Mouse (Mus musculus) intestine, embryonic 14.5 days (tissue): ENCODE data around the gene Mapk8ip1. TPM values are rescaled to one million over a fixed set of nuclear protein-coding genes. Genes with fewer than 3 reads are reported as not detected.

Source experiments
- ATAC-seq: fragments of 200-750 bp; cut with Nextera tagmentation; replicated peaks from 2 replicates; pipeline ENCODE4 v1.8.0; 2017; ENCODE audit warnings: low read depth, moderate number of reproducible peaks, moderate TSS enrichment, moderate library complexity; ENCODE audit not compliant: low FRiP score, low TSS enrichment
- DNase-seq: peaks from one replicate; pipeline ENCODE4 v3.0.0-alpha.2; 2018; ENCODE audit warnings: low spot score
- H3K27ac ChIP-seq: fragments of 300-500 bp; sonication (generic); 2 replicates; pipeline ENCODE4 v1.5.1; 2014; ENCODE audit warnings: low read depth, mild to moderate bottlenecking, control low read depth
- H3K27me3 ChIP-seq: fragments of 300-500 bp; sonication (generic); replicated peaks from 2 replicates; pipeline ENCODE4 v1.6.1; 2014; ENCODE audit warnings: low read length, control low read depth; ENCODE audit not compliant: control insufficient read depth, insufficient read depth
- H3K36me3 ChIP-seq: fragments of 300-500 bp; sonication (generic); 2 replicates; pipeline ENCODE4 v1.6.1; 2014; ENCODE audit warnings: low read length, control low read depth; ENCODE audit not compliant: control insufficient read depth, insufficient read depth
- H3K4me1 ChIP-seq: fragments of 300-500 bp; sonication (generic); replicated peaks from 2 replicates; pipeline ENCODE4 v1.6.1; 2014; ENCODE audit warnings: low read length, control low read depth, mixed read lengths; ENCODE audit not compliant: control insufficient read depth, insufficient read depth
- H3K4me2 ChIP-seq: fragments of 300-500 bp; sonication (generic); 2 replicates; pipeline ENCODE4 v1.6.1; 2014; ENCODE audit warnings: low read length
- H3K4me3 ChIP-seq: fragments of 300-500 bp; sonication (generic); 2 replicates; pipeline ENCODE4 v1.5.1; 2014; ENCODE audit warnings: low read depth, low read length, control low read depth, mixed read lengths
- H3K9ac ChIP-seq: fragments of 300-500 bp; sonication (generic); 2 replicates; pipeline ENCODE4 v1.6.1; 2014; ENCODE audit warnings: mild to moderate bottlenecking, low read length
- H3K9me3 ChIP-seq: fragments of 300-500 bp; sonication (generic); 2 replicates; pipeline ENCODE4 v1.6.1; 2016; ENCODE audit warnings: low read length, control low read depth; ENCODE audit not compliant: control insufficient read depth
- WGBS: fragments of 180-500 bp; shearing (Covaris S2); extraction: QIAGEN DNeasy Blood & Tissue Kit; methylation state at CpG from one replicate; pipeline ENCODE4 v1.1.7; 2014; 5-methylcytosine and 5-hydroxymethylcytosine counted together
- polyA plus RNA-seq: library from polyadenylated mRNA; unstranded; fragments of >200 nt; fragmentation: Nextera tagmentation; extraction: Ambion mirVana; gene quantifications from 2 replicates; pipeline ENCODE4 v1.2.1, GENCODE M21; 2014

The Mapk8ip1 gene
- polyA plus RNA-seq, 1 experiment from 2014 or later: 11.8 TPM

DNA sequence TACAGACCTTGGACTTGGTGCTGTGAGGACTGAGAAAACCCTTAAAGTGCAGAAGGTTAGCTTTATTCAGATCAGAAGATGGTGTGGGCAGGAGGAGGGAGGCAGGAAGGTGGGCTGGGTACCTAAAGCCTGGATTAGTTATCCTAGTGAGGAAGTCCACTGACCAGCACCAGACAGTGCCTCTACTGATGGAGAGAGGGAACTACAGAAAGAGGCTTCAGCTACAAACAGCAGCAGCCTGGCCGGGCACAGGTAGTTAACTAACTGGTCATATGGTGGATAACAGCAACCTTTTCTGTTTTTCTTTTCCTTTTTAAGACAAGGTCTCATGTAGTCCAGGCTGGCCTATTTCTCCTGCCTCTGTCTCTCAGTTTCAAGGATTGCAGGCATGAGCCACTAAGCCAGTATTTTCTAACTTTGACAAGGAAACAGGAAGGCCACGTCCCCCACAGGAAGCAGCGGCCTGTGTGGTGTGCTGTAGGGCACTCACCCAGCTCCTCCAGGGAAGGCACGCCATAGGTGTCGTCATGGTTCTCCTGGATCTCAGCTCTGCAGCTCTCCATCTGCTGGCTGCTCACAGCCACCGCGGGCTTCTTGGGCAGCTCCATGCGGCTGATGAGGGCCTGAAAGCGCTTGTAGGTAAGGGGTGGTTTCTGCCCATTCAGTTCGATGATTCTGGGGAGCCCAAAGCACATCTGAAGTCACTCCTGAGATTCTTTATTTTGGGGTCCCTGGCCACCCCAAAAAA, 21.5 kb upstream of the Mapk8ip1 start:
- H3K9me3 ChIP-seq: no peaks in the 10 kb centered on the region
- H3K4me3 ChIP-seq: no peak overlapping the region
- WGBS: 66% methylated on average over 10 of the region's 10 CpGs
- H3K27ac ChIP-seq: no peak overlapping the region
- no peak overlapping the region for H3K9ac ChIP-seq
- ATAC-seq (no peak), DNase-seq (no peak)
- peaks cover 6% of the 10 kb centered on the region for H3K4me1 ChIP-seq
- no peaks in the 10 kb centered on the region for H3K27me3 ChIP-seq
- H3K36me3 ChIP-seq: peaks cover 76% of the 10 kb centered on the region
- no peak overlapping the region for H3K4me2 ChIP-seq

DNA sequence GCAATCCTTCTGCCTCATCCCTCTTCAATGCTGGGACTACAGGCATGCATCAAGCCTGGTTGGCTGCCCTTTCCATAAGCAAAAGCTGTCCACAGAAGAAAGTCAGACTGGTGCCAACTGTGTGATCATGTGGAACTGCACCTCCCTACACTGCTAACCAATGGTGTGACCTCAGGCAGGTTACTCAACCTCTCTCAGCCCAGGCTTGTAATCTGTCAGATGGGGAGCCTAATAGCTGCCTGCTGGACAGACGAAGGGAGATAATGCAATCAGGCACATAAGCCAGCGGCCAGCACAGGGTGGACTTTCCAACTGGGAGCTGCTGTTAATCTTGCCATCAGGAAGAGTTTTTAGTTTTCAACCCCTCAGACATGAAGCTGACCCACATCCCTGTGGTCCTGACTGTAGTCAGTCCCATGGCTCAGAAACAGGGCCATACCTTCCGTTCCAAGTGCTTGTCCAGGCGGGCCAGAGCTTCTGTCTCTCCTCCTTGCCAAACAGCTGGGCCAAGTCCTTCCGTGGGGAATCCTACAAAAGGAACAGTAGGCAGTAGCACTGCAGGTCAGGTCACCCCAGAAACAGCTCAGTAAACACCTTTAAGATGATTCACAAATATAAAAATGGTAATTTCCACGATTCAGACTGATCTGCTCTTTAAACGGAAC, 20.8 kb upstream of the Mapk8ip1 start:
- ATAC-seq: no peak
- Histone ChIP-seq H3K27ac (no peak overlapping the region), H3K36me3 (peaks cover 79% of the 10 kb centered on the region), H3K4me2 (no peak overlapping the region), H3K9me3 (no peaks in the 10 kb centered on the region), H3K4me1 (peaks cover 3% of the 10 kb centered on the region), H3K9ac (no peak overlapping the region), H3K27me3 (no peaks in the 10 kb centered on the region), H3K4me3 (no peak overlapping the region)
- WGBS: 95% methylated on average over 7 of the region's 7 CpGs
- no peak for DNase-seq

DNA sequence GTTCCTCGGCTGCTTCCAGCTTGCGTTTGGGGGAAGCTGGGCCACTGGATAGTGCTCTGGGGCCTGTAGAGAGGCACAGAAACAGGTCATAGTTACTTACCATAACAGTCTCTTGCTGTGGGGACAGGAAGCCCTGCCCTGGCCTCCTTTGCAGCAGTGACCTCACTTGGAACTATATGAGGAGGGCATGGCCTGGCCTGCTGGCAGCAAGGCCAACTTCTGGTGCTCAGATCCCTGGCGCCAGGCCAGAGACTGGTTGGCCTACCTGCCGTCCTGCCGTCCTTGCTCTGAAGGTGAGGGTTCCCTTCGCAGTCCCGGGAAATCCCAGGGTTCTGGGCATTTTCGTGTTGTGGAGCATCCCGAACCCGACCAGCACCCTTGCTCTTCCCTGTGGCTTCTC, 10.6 kb upstream of the Mapk8ip1 start:
- no peaks in the 10 kb centered on the region for H3K27me3 ChIP-seq
- H3K4me1 ChIP-seq: no peaks in the 10 kb centered on the region
- no peaks in the 10 kb centered on the region for H3K9me3 ChIP-seq
- no peak overlapping the region for H3K9ac ChIP-seq
- peaks cover 90% of the 10 kb centered on the region for H3K36me3 ChIP-seq
- no peak overlapping the region for H3K4me2 ChIP-seq
- H3K4me3 ChIP-seq: no peak overlapping the region
- ATAC-seq (no peak), DNase-seq (no peak)
- H3K27ac ChIP-seq: no peak overlapping the region
- 94% methylated on average over 10 of the region's 10 CpGs for WGBS

DNA sequence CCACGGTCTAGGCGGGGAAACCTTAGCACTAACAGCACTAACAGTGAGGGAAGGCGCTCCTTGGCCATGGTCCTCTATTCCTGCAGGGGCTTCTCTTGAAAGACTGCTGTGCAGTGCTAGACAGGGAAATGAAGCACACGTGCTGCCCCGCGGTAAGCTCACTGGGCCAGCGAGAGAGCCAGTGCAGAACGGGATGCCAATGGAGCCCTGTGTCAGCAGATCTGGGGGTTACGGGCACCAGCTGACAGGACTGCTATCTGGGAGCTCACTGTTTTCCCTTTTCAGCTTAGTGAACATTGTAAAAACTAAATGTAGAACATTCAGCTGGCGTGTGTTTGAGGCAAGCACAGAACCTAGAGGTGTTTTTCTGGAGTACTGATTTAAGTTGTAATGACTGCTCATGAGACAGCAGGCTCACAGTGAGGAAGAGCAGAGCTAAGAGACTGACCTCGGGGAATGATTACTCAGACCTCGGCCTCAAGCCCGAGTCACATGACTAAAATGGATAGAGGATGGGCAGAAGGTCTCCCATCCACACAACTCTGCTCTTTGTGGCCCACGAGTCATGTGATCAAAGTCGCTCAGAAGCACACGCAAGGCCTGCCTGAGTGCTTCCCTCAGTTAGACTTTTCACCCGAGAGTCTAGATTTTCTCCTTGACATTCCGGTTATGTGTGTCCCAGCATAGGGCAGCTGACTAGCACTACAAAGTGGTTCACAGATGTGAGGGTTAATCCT, 7.4 kb upstream of the Mapk8ip1 start:
- WGBS: 88% methylated on average over 18 of the region's 18 CpGs
- no peak overlapping the region for H3K27ac ChIP-seq
- no peak for ATAC-seq
- no peaks in the 10 kb centered on the region for H3K27me3 ChIP-seq
- no peak overlapping the region for H3K4me2 ChIP-seq
- H3K4me1 ChIP-seq: no peaks in the 10 kb centered on the region
- peaks cover 83% of the 10 kb centered on the region for H3K36me3 ChIP-seq
- DNase-seq: no peak
- no peak overlapping the region for H3K4me3 ChIP-seq
- no peak overlapping the region for H3K9ac ChIP-seq
- H3K9me3 ChIP-seq: no peaks in the 10 kb centered on the region

GRCm38 (mm10) chr2:92405687-92406086, 4.6 kb upstream of the Mapk8ip1 start:
- H3K4me1 ChIP-seq: 0 out of 2 replicates have a peak, but pooled peaks cover 4% of the 10 kb centered on the region
- H3K36me3 ChIP-seq: peaks cover 55% of the 10 kb centered on the region
- 91% methylated on average over 7 of the region's 7 CpGs for WGBS
- peaks cover 2% of the 10 kb centered on the region; the same call in 1 of the 2 replicates for H3K27me3 ChIP-seq
- no peak for ATAC-seq
- DNase-seq: no peak
- no peak overlapping the region for H3K27ac ChIP-seq
- H3K4me2 ChIP-seq: no peak overlapping the region
- H3K9ac ChIP-seq: no peak overlapping the region
- H3K4me3 ChIP-seq: no peak overlapping the region
- H3K9me3 ChIP-seq: no peaks in the 10 kb centered on the region

DNA sequence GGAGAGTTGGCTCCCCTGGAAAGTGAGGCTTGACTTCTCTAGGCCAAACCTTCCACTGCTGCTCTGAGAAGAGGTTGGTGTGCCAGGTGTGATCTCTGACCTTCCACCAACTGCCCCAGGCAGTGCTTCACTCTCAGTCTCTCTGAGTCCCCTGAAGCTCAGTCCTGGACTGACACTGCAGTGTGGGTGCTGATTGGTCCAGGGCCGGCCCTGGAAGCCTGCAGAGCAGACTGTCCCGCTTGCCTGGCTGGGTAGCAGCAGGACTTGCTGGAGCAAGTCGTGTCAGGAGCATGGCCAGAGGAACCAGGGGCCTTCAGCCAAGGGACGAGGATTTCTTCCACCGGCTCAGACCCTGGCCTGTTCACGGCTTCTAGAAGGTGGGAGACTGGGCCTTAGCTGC, 3.7 kb upstream of the Mapk8ip1 start:
- no peak overlapping the region for H3K4me2 ChIP-seq
- no peak overlapping the region for H3K4me3 ChIP-seq
- no peaks in the 10 kb centered on the region for H3K9me3 ChIP-seq
- ATAC-seq: no peak
- H3K36me3 ChIP-seq: peaks cover 45% of the 10 kb centered on the region
- no peak overlapping the region for H3K9ac ChIP-seq
- WGBS: 87% methylated on average over 6 of the region's 6 CpGs
- H3K4me1 ChIP-seq: 0 out of 2 replicates have a peak, but pooled peaks cover 6% of the 10 kb centered on the region
- DNase-seq: no peak
- peaks cover 7% of the 10 kb centered on the region; the same call in 1 of the 2 replicates for H3K27me3 ChIP-seq
- no peak overlapping the region for H3K27ac ChIP-seq

DNA sequence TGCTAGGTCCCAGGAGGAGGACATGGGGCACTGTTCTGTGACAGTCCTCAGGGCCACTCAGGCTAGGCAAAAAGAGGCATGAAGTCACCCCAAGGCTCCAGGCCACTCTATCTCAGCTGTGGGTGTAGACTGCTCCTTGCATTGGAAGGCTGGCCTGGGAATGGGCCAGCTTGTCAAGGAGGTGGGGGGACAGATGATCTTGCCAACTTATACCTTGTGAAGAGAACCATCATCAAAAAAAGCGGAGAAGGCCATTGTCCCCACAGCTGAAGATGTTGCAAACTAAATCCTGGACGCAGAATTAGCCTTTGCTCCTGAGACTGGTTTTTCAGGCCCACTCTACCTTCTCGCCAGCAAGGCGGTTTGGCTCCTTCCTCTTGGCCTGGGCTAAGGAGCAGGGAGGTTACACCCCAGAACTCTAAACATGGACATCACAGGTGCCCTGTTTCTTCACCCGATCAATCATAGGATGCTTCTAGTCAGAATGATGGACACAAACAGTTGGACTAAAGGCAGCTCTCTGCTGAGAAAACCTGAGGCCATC, 2.8 kb upstream of the Mapk8ip1 start:
- Histone ChIP-seq H3K4me2 (no peak overlapping the region), H3K27me3 (peaks cover 7% of the 10 kb centered on the region; the same call in 1 of the 2 replicates), H3K36me3 (peaks cover 36% of the 10 kb centered on the region), H3K4me3 (no peak overlapping the region), H3K27ac (no peak overlapping the region), H3K4me1 (0 out of 2 replicates have a peak, but pooled peaks cover 6% of the 10 kb centered on the region), H3K9me3 (no peaks in the 10 kb centered on the region), H3K9ac (no peak overlapping the region)
- WGBS: 88% methylated on average over 5 of the region's 5 CpGs
- no peak for DNase-seq
- no peak for ATAC-seq

GRCm38 (mm10) chr2:92402591-92403326, 1.7 kb upstream of the Mapk8ip1 start:
- 0 out of 2 replicates have a peak, but pooled peaks cover 6% of the 10 kb centered on the region for H3K4me1 ChIP-seq
- no peaks in the 10 kb centered on the region for H3K9me3 ChIP-seq
- DNase-seq (no peak), ATAC-seq (no peak)
- H3K36me3 ChIP-seq: peaks cover 30% of the 10 kb centered on the region
- WGBS: 88% methylated on average over 4 of the region's 4 CpGs
- H3K27ac ChIP-seq: no peak overlapping the region
- H3K27me3 ChIP-seq: peaks cover 7% of the 10 kb centered on the region; the same call in 1 of the 2 replicates
- no peak overlapping the region for H3K4me3 ChIP-seq
- no peak overlapping the region for H3K9ac ChIP-seq
- H3K4me2 ChIP-seq: no peak overlapping the region
